Mouse (Mus musculus): Measurements from ENCODE around the gene Plk3. TPM values are rescaled to one million over a fixed set of nuclear protein-coding genes. Genes with fewer than 3 reads are reported as not detected.

The Plk3 gene
- polyA plus RNA-seq, 1 experiment = 13.6 TPM

DNA sequence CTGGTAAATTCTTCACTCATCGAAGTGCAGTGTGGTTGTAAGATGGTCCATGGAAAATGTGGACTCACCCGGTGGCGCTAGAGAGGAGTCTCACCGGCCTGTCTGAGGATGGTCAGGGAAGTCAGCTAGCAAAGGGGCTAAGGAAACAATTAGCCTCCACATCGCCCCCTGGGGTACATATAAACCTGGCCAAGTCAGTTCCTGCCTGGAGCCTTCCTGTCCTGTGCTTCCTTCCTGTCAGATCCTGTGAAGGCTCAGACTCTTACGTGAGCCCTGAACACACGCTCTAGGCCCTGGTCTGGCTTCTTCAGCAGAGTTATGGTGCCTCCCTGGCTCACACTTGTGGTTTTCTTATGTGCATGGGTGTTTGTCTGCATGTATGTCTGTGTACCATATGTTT lies 32.5 kb downstream of the Plk3 start:
- 49% methylated on average over 7 of the region's 7 CpGs for WGBS
- Histone ChIP-seq H3K27me3 (ENCODE audit: control insufficient read depth, insufficient read depth, low read length) (no peaks in the 10 kb centered on the region), H3K4me1 (ENCODE audit: control insufficient read depth, insufficient read depth, low read length) (no peaks in the 10 kb centered on the region), H3K27ac (ENCODE audit: insufficient read depth, low read length) (no peak overlapping the region), H3K4me3 (replicated peaks; ENCODE audit: insufficient read depth, low read depth, low read length) (no peak overlapping the region)
- TF ChIP-seq CTCF (IDR thresholded peaks at IDR 0.05; ENCODE audit: borderline replicate concordance, insufficient read depth, low read depth, low read length) (no peak; the same call in 1 of the 2 replicates), POLR2A (IDR thresholded peaks at IDR 0.05; ENCODE audit: borderline replicate concordance, insufficient read depth, low read length) (no peak)
- no peak for DNase-seq

DNA sequence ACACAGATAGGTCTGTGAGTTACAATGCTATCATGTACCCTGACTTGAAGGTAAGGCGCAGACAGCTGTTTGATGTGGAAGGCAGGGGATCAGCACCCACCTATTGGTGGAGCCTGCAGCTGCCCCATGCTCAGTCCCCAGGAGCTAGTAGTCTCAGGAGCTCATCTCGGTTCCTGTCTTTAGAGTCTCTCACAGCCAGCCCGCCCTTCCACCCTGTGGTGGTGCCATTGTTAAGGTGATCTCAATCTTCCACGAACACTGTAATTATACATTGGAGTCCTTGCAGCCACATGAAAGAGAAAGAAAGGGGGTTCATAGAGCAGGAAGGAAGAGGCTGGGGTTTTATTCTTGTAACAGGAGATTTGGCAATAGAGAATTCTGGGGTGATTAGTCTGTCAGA lies 33.7 kb downstream of the Plk3 start:
- DNase-seq = no peak
- no peaks in the 10 kb centered on the region for H3K27me3 ChIP-seq (ENCODE audit: control insufficient read depth, insufficient read depth, low read length)
- 68% methylated on average over 4 of the region's 4 CpGs for WGBS
- TF ChIP-seq CTCF (IDR thresholded peaks at IDR 0.05; ENCODE audit: borderline replicate concordance, insufficient read depth, low read depth, low read length) = no peak
- TF ChIP-seq POLR2A (IDR thresholded peaks at IDR 0.05; ENCODE audit: borderline replicate concordance, insufficient read depth, low read length) = no peak
- no peak overlapping the region for H3K4me3 ChIP-seq (replicated peaks; ENCODE audit: insufficient read depth, low read depth, low read length)
- no peak overlapping the region for H3K27ac ChIP-seq (ENCODE audit: insufficient read depth, low read length)
- H3K4me1 ChIP-seq (ENCODE audit: control insufficient read depth, insufficient read depth, low read length) = no peaks in the 10 kb centered on the region

DNA sequence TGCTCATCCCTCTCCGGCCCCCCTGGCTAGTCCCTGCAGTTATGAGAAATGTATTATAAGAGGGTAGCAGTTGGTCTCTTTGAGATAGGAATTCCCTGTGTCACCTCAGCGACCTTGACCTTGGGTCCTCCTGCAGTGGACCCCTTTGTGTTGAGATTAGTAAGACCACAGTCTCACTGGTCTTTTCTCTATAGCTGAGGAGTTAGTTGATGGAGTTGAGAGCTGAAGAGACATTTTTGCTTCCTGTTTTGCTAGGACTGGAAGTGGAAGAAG lies 35.1 kb downstream of the Plk3 start:
- H3K4me3 ChIP-seq (replicated peaks; ENCODE audit: insufficient read depth, low read depth, low read length) = no peak overlapping the region
- no peak for DNase-seq
- WGBS = 44% methylated on average over 2 of the region's 2 CpGs
- no peak overlapping the region for H3K27ac ChIP-seq (ENCODE audit: insufficient read depth, low read length)
- TF ChIP-seq CTCF (IDR thresholded peaks at IDR 0.05; ENCODE audit: borderline replicate concordance, insufficient read depth, low read depth, low read length) (no peak), POLR2A (IDR thresholded peaks at IDR 0.05; ENCODE audit: borderline replicate concordance, insufficient read depth, low read length) (no peak)
- H3K27me3 ChIP-seq (ENCODE audit: control insufficient read depth, insufficient read depth, low read length) = no peaks in the 10 kb centered on the region
- H3K4me1 ChIP-seq (ENCODE audit: control insufficient read depth, insufficient read depth, low read length) = no peaks in the 10 kb centered on the region

DNA sequence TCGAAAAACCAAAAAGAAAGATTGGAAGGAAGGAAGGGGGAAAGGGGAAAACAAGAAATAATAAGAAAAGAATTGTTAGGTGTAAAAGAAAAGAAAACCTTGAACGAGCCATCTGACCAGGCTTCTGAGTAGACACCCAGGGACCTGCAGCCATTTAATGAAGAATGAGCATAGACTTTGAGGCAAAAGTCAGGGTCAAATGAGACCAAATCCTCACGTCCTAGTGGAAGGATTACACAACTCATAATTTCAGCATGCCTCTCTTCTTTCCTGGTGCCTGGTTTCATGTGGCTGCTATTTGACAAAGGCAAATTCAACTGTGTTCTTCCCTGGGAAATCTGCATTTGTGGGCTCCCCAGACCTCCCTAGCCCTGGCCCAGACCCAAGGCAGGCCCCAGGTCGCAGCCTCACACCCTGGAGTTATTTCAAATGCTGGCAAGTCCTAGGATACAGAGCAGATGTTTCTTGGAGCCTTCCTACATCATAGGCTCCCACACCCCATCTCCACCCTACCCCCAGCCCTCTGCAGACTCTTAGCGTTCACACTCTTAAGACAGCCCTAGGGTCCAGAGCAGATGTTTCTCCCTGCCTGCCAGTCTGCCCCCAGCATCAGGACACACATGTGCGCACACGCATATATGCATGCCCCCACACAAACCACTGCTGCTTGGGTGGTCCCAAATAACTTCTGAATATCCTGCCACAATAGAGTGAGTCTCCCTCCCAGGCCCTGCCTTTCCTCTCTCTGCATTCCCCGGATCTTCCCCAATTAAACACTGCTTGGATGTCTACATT lies 35.6 kb downstream of the Plk3 start:
- no peaks in the 10 kb centered on the region for H3K27me3 ChIP-seq (ENCODE audit: control insufficient read depth, insufficient read depth, low read length)
- no peak overlapping the region for H3K27ac ChIP-seq (ENCODE audit: insufficient read depth, low read length)
- WGBS = 47% methylated on average over 8 of the region's 8 CpGs
- no peaks in the 10 kb centered on the region for H3K4me1 ChIP-seq (ENCODE audit: control insufficient read depth, insufficient read depth, low read length)
- no peak overlapping the region for H3K4me3 ChIP-seq (replicated peaks; ENCODE audit: insufficient read depth, low read depth, low read length)
- TF ChIP-seq CTCF (IDR thresholded peaks at IDR 0.05; ENCODE audit: borderline replicate concordance, insufficient read depth, low read depth, low read length) = no peak
- no peak for TF ChIP-seq POLR2A (IDR thresholded peaks at IDR 0.05; ENCODE audit: borderline replicate concordance, insufficient read depth, low read length)
- no peak for DNase-seq

DNA sequence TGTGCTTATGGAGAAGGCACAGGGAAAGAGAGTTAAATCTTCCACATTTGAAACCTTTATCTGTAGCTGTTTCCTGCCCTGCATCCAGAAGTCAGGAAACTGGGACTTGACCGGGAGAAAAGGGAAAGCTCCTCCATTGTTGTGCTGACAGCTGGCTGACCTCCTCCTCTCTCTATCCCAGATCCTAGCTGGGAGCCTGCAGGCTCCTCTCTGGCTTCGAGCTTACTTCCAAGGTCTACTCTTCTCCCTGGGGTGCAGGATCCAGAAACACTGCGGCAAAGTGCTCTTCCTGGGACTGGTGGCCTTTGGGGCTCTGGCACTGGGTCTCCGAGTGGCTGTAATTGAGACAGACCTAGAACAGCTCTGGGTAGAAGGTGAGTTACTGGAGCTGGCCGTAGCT lies 37.1 kb downstream of the Plk3 start:
- H3K27ac ChIP-seq (ENCODE audit: insufficient read depth, low read length) = no peak overlapping the region
- 17% methylated on average over 5 of the region's 5 CpGs for WGBS
- H3K4me3 ChIP-seq (replicated peaks; ENCODE audit: insufficient read depth, low read depth, low read length) = no peak overlapping the region
- no peaks in the 10 kb centered on the region for H3K4me1 ChIP-seq (ENCODE audit: control insufficient read depth, insufficient read depth, low read length)
- no peak for DNase-seq
- H3K27me3 ChIP-seq (ENCODE audit: control insufficient read depth, insufficient read depth, low read length) = no peaks in the 10 kb centered on the region
- TF ChIP-seq POLR2A (IDR thresholded peaks at IDR 0.05; ENCODE audit: borderline replicate concordance, insufficient read depth, low read length) (no peak), CTCF (IDR thresholded peaks at IDR 0.05; ENCODE audit: borderline replicate concordance, insufficient read depth, low read depth, low read length) (no peak)

DNA sequence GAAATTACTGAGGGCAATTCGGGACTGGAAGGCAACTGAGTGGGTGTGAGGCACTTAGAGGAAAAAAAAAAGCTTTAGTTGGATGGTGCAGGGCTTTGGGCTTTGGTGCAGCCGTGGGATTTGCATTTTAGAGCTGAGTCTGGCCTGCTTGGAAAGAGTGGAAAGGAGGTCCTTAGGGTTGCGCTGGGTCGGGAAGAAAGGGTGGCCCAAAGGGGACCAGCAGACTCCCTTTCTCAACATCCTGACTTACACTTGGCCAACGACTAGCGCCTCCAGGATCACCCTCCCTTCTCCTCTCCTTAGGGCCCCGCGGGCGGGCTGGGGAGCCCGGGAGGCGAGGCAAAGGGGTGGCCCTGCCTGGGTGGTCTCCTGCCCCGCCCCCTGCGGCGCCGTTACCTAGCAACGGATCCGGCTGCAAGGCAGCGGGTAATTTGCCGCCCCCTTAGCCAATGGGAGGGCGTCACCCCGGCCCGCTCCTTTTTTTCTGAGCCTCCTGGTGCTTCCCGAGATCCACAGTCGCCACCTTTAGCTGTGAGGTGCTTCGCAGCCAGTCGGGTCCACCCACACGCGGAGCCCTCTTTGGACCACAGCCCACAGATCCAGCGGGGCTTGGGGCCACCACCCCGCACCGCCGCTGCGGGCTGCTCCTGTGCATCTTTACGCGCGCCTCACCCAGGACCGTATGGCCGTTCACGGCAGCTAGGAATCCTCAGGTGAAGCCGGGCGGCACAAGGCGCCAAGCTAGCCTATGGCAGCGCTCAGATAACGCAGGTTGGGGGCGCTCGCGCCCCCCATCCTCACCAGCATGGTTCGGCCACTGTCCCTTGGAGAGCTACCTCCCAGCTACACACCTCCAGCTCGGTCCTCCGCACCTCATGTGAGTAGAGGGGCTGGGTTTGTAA lies 38.0 kb downstream of the Plk3 start, which contains the start of gene Ptch2:
TSS of gene Ptch2 (plus strand) at position 525 of the 902 bp plus-strand sequence.
- H3K27me3 ChIP-seq (ENCODE audit: control insufficient read depth, insufficient read depth, low read length) = no peaks in the 10 kb centered on the region
- no peaks in the 10 kb centered on the region for H3K4me1 ChIP-seq (ENCODE audit: control insufficient read depth, insufficient read depth, low read length)
- 3% methylated on average over 50 of the region's 50 CpGs for WGBS
- H3K27ac ChIP-seq (ENCODE audit: insufficient read depth, low read length) = no peak within 1 kb of the TSS
- DNase-seq = peak; percentile 33 to 36
- TF ChIP-seq CTCF (IDR thresholded peaks at IDR 0.05; ENCODE audit: borderline replicate concordance, insufficient read depth, low read depth, low read length) (no peak), POLR2A (IDR thresholded peaks at IDR 0.05; ENCODE audit: borderline replicate concordance, insufficient read depth, low read length) (no peak)
- peak within 1 kb of the TSS; percentile 45 for H3K4me3 ChIP-seq (replicated peaks; ENCODE audit: insufficient read depth, low read depth, low read length)

DNA sequence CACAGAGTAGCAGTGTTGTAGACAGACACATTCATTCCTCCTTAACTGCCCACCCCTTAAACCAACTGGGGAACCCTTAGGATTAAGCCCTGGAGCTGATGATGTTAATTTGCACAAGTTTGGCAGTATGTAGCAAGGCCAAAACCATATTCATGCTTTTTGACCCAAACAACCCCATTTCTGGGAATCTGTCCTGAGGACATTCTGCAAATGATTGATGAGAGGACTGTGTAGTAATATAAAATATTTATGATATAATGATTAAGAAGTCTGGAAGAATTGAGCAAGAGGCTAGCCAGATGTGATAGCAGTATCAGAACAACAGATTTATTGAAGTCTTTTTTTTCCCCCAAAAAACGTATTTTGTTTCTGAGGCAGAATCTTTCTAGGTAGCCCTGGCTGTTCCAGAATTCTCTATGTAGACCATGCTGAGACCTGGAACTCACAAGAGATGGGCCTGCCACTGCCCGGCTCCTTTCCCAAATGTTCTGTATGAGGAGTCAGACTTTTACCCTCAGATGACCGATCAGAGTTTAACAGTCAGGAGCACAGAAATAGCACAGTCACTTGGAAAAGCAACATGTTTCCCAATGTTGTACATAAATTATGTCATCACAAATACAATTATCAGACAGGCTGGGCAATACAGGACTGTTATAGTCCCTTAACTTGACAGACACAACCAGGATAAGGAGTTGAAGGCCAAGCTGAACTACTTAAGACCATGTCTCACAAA lies 39.0 kb downstream of the Plk3 start:
- H3K4me1 ChIP-seq (ENCODE audit: control insufficient read depth, insufficient read depth, low read length) = no peaks in the 10 kb centered on the region
- H3K27ac ChIP-seq (ENCODE audit: insufficient read depth, low read length) = no peak overlapping the region
- no peak for TF ChIP-seq POLR2A (IDR thresholded peaks at IDR 0.05; ENCODE audit: borderline replicate concordance, insufficient read depth, low read length)
- no peak for TF ChIP-seq CTCF (IDR thresholded peaks at IDR 0.05; ENCODE audit: borderline replicate concordance, insufficient read depth, low read depth, low read length)
- no peak for DNase-seq
- WGBS = 72% methylated on average over 3 of the region's 3 CpGs
- H3K4me3 ChIP-seq (replicated peaks; ENCODE audit: insufficient read depth, low read depth, low read length) = no peak overlapping the region
- no peaks in the 10 kb centered on the region for H3K27me3 ChIP-seq (ENCODE audit: control insufficient read depth, insufficient read depth, low read length)
